Mouse (Mus musculus): ENCODE measurements at regions not wholly inside any gene's neighbourhood (a gene's known extent, or its start where the extent isn't known, plus 50 kb on each side); places are given as distances from the start of the nearest gene placed in this dataset.

DNA sequence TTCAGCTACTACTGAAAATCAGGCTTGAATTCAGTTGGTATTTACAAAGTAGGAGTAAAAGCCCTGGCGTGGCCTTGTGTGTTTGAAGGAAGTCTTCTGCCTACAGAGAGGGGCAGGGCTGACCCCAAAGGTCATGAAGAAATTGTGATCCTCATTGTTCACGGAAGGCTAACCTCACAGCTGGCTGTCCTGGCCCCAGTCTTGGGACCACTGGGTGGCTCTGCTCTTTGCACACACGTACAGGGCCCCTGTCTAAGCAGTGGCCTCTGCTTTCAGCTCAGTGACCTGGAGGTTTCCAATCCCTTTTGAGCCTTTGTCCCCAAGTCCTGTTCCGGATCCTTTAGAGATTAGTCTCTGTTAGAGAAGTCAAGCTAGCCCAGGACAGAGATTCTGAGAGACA lies 99.3 kb upstream of the Kit start:
- no peak for TF ChIP-seq ZMIZ1 (IDR thresholded peaks at IDR 0.05; ENCODE audit: low read depth, low read length)
- no peak for TF ChIP-seq ZKSCAN1 (IDR thresholded peaks at IDR 0.05; ENCODE audit: low read depth, low read length)
- no peak for TF ChIP-seq SIN3A (IDR thresholded peaks at IDR 0.05; ENCODE audit: low read length)
- no peak for TF ChIP-seq ZC3H11A (IDR thresholded peaks at IDR 0.05; ENCODE audit: low read depth, low read length)
- TF ChIP-seq CHD1 (IDR thresholded peaks at IDR 0.05; ENCODE audit: low read depth, low read length) = no peak
- TF ChIP-seq TCF12 (IDR thresholded peaks at IDR 0.05; ENCODE audit: low read depth, low read length) = no peak
- no peak for TF ChIP-seq USF2 (IDR thresholded peaks at IDR 0.05; ENCODE audit: borderline replicate concordance in 1 of 2, insufficient read depth in 1 of 2, low read depth in 1 of 2, low read length in 2 of 2)
- no peak for TF ChIP-seq ELF1 (IDR thresholded peaks at IDR 0.05; ENCODE audit: low read depth, low read length)
- no peak for TF ChIP-seq ETS1 (IDR thresholded peaks at IDR 0.05; ENCODE audit: low read depth, low read length)
- no peak for TF ChIP-seq UBTF (IDR thresholded peaks at IDR 0.05; ENCODE audit: borderline replicate concordance, insufficient read depth, low read depth, low read length)
- no peak for TF ChIP-seq RCOR1 (IDR thresholded peaks at IDR 0.05; ENCODE audit: low read depth, low read length)
- TF ChIP-seq CTCF (IDR thresholded peaks at IDR 0.05 in 2 of 3, conservative IDR thresholded peaks at IDR 0.05 in 1 of 3; ENCODE audit: control insufficient read depth in 1 of 3, insufficient read depth in 1 of 3, low read depth in 2 of 3, low read length in 3 of 3, poor library complexity in 1 of 3, severe bottlenecking in 1 of 3) = no peak
- no peak for TF ChIP-seq MEF2A (IDR thresholded peaks at IDR 0.05; ENCODE audit: extremely low read depth, insufficient replicate concordance, low read depth, low read length, poor library complexity, severe bottlenecking)
- DNase-seq (ENCODE audit: low read depth, low spot score) = no peak
- Histone ChIP-seq H3K79me2 (ENCODE audit: control insufficient read depth, insufficient read depth, low read length, poor library complexity) (no peaks in the 10 kb centered on the region), H3K9ac (ENCODE audit: control insufficient read depth, low read depth, low read length, poor library complexity, severe bottlenecking) (no peak overlapping the region), H3K4me1 (ENCODE audit: control insufficient read depth in 1 of 2, insufficient read depth in 2 of 2, low read length in 2 of 2) (peaks cover 0 to 2% of the 10 kb centered on the region in 2 experiments; a peak in 1 of 4 replicates), H3K27me3 (ENCODE audit: control insufficient read depth in 1 of 2, insufficient read depth in 2 of 2, low read length in 2 of 2) (no peaks in the 10 kb centered on the region), H3K36me3 (ENCODE audit: control insufficient read depth in 1 of 2, insufficient read depth in 2 of 2, low read length in 2 of 2) (no peaks in the 10 kb centered on the region; a peak in 1 of 4 replicates), H3K4me3 (ENCODE audit: control insufficient read depth in 1 of 2, insufficient read depth in 1 of 2, low read depth in 2 of 2, low read length in 2 of 2) (no peak overlapping the region), H3K27ac (ENCODE audit: control insufficient read depth, low read depth, low read length) (no peak overlapping the region), H3K9me3 (replicated peaks; ENCODE audit: insufficient read depth, low read length) (no peaks in the 10 kb centered on the region)

DNA sequence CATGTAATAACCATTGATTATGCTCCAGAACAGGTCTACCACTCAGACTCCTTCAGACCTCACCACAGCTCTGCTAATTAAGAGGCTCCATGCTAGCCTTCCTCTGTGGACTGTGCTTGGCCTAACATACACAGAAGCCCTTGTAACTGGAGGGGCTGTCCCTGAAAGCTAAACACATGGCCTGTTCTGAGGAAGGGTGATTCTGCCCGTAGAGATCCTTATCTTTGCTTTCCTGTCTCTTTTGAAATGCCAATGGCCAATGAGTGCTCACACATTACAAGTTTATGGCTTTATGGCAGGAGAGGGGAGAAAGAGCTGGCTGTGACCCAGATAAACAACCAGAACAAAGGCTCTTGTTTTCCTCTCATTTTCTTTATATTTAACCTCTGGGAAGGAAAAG lies 96.2 kb upstream of the Kit start:
- DNase-seq (ENCODE audit: low read depth, low spot score) = no peak
- no peak overlapping the region for H3K9ac ChIP-seq (ENCODE audit: control insufficient read depth, low read depth, low read length, poor library complexity, severe bottlenecking)
- TF ChIP-seq HCFC1 (IDR thresholded peaks at IDR 0.05; ENCODE audit: low read depth, low read length) (no peak), TBP (IDR thresholded peaks at IDR 0.05; ENCODE audit: low read depth, low read length) (no peak), USF1 (IDR thresholded peaks at IDR 0.05; ENCODE audit: low read depth, low read length) (no peak), GABPA (IDR thresholded peaks at IDR 0.05; ENCODE audit: low read depth, low read length) (no peak), EP300 (IDR thresholded peaks at IDR 0.05; ENCODE audit: low read depth in 1 of 2, low read length in 2 of 2) (no peak), MAFK (IDR thresholded peaks at IDR 0.05; ENCODE audit: borderline replicate concordance, low read depth, low read length) (no peak), RCOR1 (IDR thresholded peaks at IDR 0.05; ENCODE audit: low read depth, low read length) (no peak), RAD21 (IDR thresholded peaks at IDR 0.05; ENCODE audit: low read depth, low read length) (no peak)

More for the DNA sequence above, 96.2 kb upstream of the Kit start:
- H3K4me3 ChIP-seq (ENCODE audit: control insufficient read depth in 1 of 2, insufficient read depth in 1 of 2, low read depth in 2 of 2, low read length in 2 of 2) = no peak overlapping the region
- peaks cover 0 to 10% of the 10 kb centered on the region in 2 experiments; a peak in 2 of 4 replicates for H3K4me1 ChIP-seq (ENCODE audit: control insufficient read depth in 1 of 2, insufficient read depth in 2 of 2, low read length in 2 of 2)
- no peak overlapping the region for H3K27ac ChIP-seq (ENCODE audit: control insufficient read depth, low read depth, low read length)
- H3K27me3 ChIP-seq (ENCODE audit: control insufficient read depth in 1 of 2, insufficient read depth in 2 of 2, low read length in 2 of 2) = no peaks in the 10 kb centered on the region
- no peaks in the 10 kb centered on the region for H3K9me3 ChIP-seq (replicated peaks; ENCODE audit: insufficient read depth, low read length)
- H3K36me3 ChIP-seq (ENCODE audit: control insufficient read depth in 1 of 2, insufficient read depth in 2 of 2, low read length in 2 of 2) = no peaks in the 10 kb centered on the region; a peak in 1 of 4 replicates
- no peaks in the 10 kb centered on the region for H3K79me2 ChIP-seq (ENCODE audit: control insufficient read depth, insufficient read depth, low read length, poor library complexity)

Data from MEL (cell line).